Mouse (Mus musculus): ENCODE results near the gene Bcor. TPM values are rescaled to one million over a fixed set of nuclear protein-coding genes. Genes with fewer than 3 reads are reported as not detected.

The Bcor gene
- polyA plus RNA-seq, 1 experiment from 2014 or later, result 11.7 TPM

DNA sequence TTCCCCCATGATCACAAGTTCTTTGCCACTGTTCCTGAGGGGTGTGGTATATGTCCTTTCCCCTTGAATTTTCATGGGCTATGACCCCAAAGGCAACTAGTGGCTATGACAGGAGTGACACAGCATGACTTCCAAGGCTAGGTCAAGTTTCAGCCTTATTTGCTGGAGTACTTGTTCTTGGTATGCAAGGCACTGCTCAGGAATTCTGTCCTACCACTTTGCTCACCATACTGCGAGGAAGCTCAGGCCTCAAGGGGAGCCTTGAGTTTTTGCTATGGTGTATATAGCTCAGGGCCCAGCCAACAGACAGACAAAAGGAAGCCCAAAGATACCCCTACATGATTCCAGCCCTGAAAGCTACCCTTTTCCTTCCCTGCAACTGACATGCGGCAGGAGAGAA lies 13.9 kb downstream of the Bcor start:
- no peak for ATAC-seq (replicated peaks; ENCODE audit: insufficient number of reproducible peaks, insufficient read depth, low FRiP score, low read depth)
- H3K27ac ChIP-seq, result no peak overlapping the region
- no peaks in the 10 kb centered on the region for H3K36me3 ChIP-seq
- H3K27me3 ChIP-seq, result peaks cover 21% of the 10 kb centered on the region
- 57% methylated on average over 2 of the region's 2 CpGs for WGBS
- H3K4me3 ChIP-seq, result no peak overlapping the region
- no peak overlapping the region for H3K4me2 ChIP-seq
- H3K9ac ChIP-seq, result no peak overlapping the region
- no peaks in the 10 kb centered on the region for H3K9me3 ChIP-seq (replicated peaks)
- H3K4me1 ChIP-seq (replicated peaks), result peaks cover 12% of the 10 kb centered on the region

GRCm38 (mm10) chrX:12142832-12143231 lies 17.3 kb downstream of the Bcor start:
- no peak overlapping the region for H3K4me3 ChIP-seq
- peaks cover 8% of the 10 kb centered on the region for H3K4me1 ChIP-seq (replicated peaks)
- ATAC-seq (replicated peaks; ENCODE audit: insufficient number of reproducible peaks, insufficient read depth, low FRiP score, low read depth), result no peak
- 57% methylated on average over 5 of the region's 5 CpGs for WGBS
- H3K36me3 ChIP-seq, result no peaks in the 10 kb centered on the region
- peaks cover 37% of the 10 kb centered on the region for H3K27me3 ChIP-seq
- H3K9ac ChIP-seq, result no peak overlapping the region
- H3K27ac ChIP-seq, result no peak overlapping the region
- H3K4me2 ChIP-seq, result no peak overlapping the region
- H3K9me3 ChIP-seq (replicated peaks), result no peaks in the 10 kb centered on the region

DNA sequence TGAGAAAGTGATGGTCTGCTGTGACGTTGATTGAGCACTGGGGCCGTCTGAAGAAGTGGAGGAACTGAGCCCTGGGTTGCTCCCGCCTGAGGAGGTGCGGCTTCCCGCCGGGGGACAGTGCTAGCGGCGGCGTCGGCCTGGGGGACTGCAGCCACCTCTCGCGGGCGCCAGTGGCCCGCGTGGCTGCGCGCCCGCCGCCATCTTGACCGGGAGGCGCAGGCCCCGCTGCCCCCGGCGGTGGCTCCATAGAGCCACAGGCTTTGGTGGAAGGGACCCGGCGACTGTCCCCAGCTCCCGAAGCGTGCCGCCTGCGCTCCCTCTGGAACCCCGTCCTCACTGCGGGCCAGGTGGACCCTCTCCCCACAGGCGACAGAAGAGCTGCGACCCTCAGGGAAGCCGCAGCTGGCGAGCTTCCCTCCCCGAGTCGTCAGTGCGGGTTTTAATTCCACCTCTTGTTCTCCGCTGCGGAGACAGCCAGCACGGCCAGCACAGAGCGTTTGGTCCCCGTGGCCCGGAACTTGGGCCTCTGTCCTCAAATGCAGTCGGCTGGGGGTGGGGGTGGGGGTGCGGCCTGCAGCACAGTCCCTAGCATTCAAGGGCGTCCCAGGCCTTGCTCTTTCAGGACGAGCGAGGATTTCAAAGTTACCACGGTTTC lies 19.9 kb downstream of the Bcor start:
- Histone ChIP-seq H3K4me2 (peak overlapping the region; percentile 77), H3K9me3 (replicated peaks) (no peaks in the 10 kb centered on the region), H3K36me3 (no peaks in the 10 kb centered on the region), H3K27me3 (peaks cover 58% of the 10 kb centered on the region), H3K27ac (peak overlapping the region; percentile 62), H3K4me3 (peak overlapping the region; percentile 45), H3K4me1 (replicated peaks) (peaks cover 15% of the 10 kb centered on the region), H3K9ac (peak overlapping the region; percentile 52)
- ATAC-seq (replicated peaks; ENCODE audit: insufficient number of reproducible peaks, insufficient read depth, low FRiP score, low read depth), result no peak
- WGBS, result 7% methylated on average over 38 of the region's 51 CpGs

- no peak overlapping the region for H3K4me2 ChIP-seq
- H3K9ac ChIP-seq, result no peak overlapping the region
- ATAC-seq (replicated peaks; ENCODE audit: insufficient number of reproducible peaks, insufficient read depth, low FRiP score, low read depth), result no peak
- H3K4me1 ChIP-seq (replicated peaks), result peaks cover 32% of the 10 kb centered on the region
- WGBS, result 37% methylated on average over 7 of the region's 7 CpGs
- no peak overlapping the region for H3K27ac ChIP-seq
- no peak overlapping the region for H3K4me3 ChIP-seq
- H3K27me3 ChIP-seq, result peaks cover 69% of the 10 kb centered on the region
- H3K9me3 ChIP-seq (replicated peaks), result no peaks in the 10 kb centered on the region
- no peaks in the 10 kb centered on the region for H3K36me3 ChIP-seq
Observed at GRCm38 (mm10) chrX:12138266-12138665, 21.9 kb downstream of the Bcor start.

GRCm38 (mm10) chrX:12137121-12137521 lies 23.0 kb downstream of the Bcor start:
- peak overlapping the region; percentile 50 for H3K9ac ChIP-seq
- H3K27ac ChIP-seq, result peak overlapping the region; percentile 90
- peak overlapping the region; percentile 48 for H3K4me3 ChIP-seq
- peaks cover 70% of the 10 kb centered on the region for H3K27me3 ChIP-seq
- WGBS, result 8% methylated on average over 25 of the region's 25 CpGs
- ATAC-seq (replicated peaks; ENCODE audit: insufficient number of reproducible peaks, insufficient read depth, low FRiP score, low read depth), result no peak
- H3K4me2 ChIP-seq, result peak overlapping the region; percentile 77
- peaks cover 34% of the 10 kb centered on the region for H3K4me1 ChIP-seq (replicated peaks)
- no peaks in the 10 kb centered on the region for H3K9me3 ChIP-seq (replicated peaks)
- no peaks in the 10 kb centered on the region for H3K36me3 ChIP-seq

DNA sequence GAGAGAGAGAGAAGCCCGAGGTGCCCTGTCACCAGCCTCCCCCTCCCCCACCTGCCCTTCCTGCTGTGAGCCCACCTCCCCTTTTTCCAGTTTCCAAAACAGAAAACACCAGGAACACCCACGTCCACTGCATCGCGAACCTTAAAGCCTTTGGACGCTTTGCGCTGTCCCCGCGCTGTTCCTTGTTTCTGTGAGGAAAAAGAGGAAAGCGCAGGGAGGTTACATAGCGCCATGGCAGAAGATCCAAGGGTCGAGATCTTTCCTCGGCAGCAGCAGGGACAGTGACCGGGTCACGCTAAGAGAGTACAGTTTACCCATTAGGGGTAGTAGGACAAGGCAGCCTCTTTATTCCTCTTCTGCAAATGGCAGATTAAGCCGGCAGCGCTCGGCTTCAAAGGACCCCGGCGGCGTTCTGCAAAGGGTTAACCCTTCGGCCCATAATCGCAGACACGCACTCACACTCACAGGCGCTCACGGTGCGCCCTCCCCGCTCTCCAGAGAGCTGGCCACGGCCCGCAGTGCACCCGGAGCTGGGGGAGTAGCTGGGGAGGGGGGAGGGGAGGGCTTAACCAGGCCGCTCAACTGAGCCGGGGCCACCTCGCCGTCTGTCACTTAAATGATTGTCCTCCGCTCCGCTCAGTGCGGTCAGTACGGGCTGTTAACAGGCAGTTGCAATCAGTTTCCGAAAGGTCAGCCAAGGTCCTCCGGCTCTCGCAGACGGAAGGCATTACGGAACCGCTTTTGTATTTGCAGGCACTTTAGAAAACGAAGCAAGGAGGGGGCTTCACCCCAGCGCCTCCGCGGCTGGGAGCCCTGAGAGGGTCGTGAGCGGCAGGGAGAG lies 23.7 kb downstream of the Bcor start:
- peak overlapping the region; percentile 77 for H3K4me2 ChIP-seq
- H3K27ac ChIP-seq, result peak overlapping the region; percentile 90
- peaks cover 75% of the 10 kb centered on the region for H3K27me3 ChIP-seq
- peaks cover 34% of the 10 kb centered on the region for H3K4me1 ChIP-seq (replicated peaks)
- WGBS, result 1% methylated on average over 49 of the region's 50 CpGs
- peak; percentile 36 for ATAC-seq (replicated peaks; ENCODE audit: insufficient number of reproducible peaks, insufficient read depth, low FRiP score, low read depth)
- peak overlapping the region; percentile 48 for H3K4me3 ChIP-seq
- H3K9ac ChIP-seq, result peak overlapping the region; percentile 50
- H3K9me3 ChIP-seq (replicated peaks), result no peaks in the 10 kb centered on the region
- H3K36me3 ChIP-seq, result no peaks in the 10 kb centered on the region

- Histone ChIP-seq H3K27me3 (peaks cover 84% of the 10 kb centered on the region), H3K27ac (peak overlapping the region; percentile 90), H3K4me3 (peak overlapping the region; percentile 48), H3K9ac (peak overlapping the region; percentile 54), H3K9me3 (replicated peaks) (no peaks in the 10 kb centered on the region), H3K4me1 (replicated peaks) (peaks cover 35% of the 10 kb centered on the region), H3K36me3 (no peaks in the 10 kb centered on the region), H3K4me2 (peak overlapping the region; percentile 77)
- WGBS, result 2% methylated on average over 39 of the region's 75 CpGs
- ATAC-seq (replicated peaks; ENCODE audit: insufficient number of reproducible peaks, insufficient read depth, low FRiP score, low read depth), result peak; percentile 23; the same call in 1 of the 2 replicates
Observed at GRCm38 (mm10) chrX:12135121-12136111, 24.7 kb downstream of the Bcor start.

DNA sequence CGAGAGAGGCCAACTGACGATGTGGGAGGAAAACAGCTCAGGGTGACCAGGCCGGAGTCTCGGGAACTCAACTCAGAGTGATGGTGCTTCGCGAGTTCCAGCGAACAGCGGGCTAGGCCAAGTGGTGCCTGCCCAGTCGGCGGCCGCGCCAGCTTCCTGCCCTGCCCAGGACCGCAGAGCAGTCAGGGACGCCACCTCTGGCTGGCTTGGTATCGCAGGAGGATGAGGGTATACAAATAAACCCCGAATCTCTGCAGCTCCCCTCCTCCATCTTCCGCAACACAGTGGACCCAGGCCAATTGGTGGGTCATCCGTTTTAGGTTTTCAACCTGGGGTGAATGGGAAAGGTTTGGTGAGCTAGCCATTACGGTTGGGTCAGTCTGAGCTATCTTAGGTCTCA lies 25.6 kb downstream of the Bcor start:
- H3K4me1 ChIP-seq (replicated peaks), result peaks cover 37% of the 10 kb centered on the region
- no peaks in the 10 kb centered on the region for H3K36me3 ChIP-seq
- peak overlapping the region; percentile 48 for H3K4me3 ChIP-seq
- 5% methylated on average over 19 of the region's 19 CpGs for WGBS
- H3K9me3 ChIP-seq (replicated peaks), result no peaks in the 10 kb centered on the region
- H3K9ac ChIP-seq, result no peak overlapping the region
- H3K4me2 ChIP-seq, result peak overlapping the region; percentile 77
- H3K27me3 ChIP-seq, result peaks cover 84% of the 10 kb centered on the region
- H3K27ac ChIP-seq, result peak overlapping the region; percentile 90
- peak; percentile 25; the same call in 1 of the 2 replicates for ATAC-seq (replicated peaks; ENCODE audit: insufficient number of reproducible peaks, insufficient read depth, low FRiP score, low read depth)

GRCm38 (mm10) chrX:12133836-12134431 lies 26.2 kb downstream of the Bcor start:
- peak overlapping the region; percentile 90 for H3K27ac ChIP-seq
- H3K36me3 ChIP-seq, result no peaks in the 10 kb centered on the region
- no peak for ATAC-seq (replicated peaks; ENCODE audit: insufficient number of reproducible peaks, insufficient read depth, low FRiP score, low read depth)
- peak overlapping the region; percentile 48 for H3K4me3 ChIP-seq
- 9% methylated on average over 16 of the region's 21 CpGs for WGBS
- peak overlapping the region; percentile 40; the same call in 1 of the 2 replicates for H3K9ac ChIP-seq
- H3K27me3 ChIP-seq, result peaks cover 86% of the 10 kb centered on the region
- no peaks in the 10 kb centered on the region for H3K9me3 ChIP-seq (replicated peaks)
- peaks cover 43% of the 10 kb centered on the region for H3K4me1 ChIP-seq (replicated peaks)
- peak overlapping the region; percentile 77 for H3K4me2 ChIP-seq

DNA sequence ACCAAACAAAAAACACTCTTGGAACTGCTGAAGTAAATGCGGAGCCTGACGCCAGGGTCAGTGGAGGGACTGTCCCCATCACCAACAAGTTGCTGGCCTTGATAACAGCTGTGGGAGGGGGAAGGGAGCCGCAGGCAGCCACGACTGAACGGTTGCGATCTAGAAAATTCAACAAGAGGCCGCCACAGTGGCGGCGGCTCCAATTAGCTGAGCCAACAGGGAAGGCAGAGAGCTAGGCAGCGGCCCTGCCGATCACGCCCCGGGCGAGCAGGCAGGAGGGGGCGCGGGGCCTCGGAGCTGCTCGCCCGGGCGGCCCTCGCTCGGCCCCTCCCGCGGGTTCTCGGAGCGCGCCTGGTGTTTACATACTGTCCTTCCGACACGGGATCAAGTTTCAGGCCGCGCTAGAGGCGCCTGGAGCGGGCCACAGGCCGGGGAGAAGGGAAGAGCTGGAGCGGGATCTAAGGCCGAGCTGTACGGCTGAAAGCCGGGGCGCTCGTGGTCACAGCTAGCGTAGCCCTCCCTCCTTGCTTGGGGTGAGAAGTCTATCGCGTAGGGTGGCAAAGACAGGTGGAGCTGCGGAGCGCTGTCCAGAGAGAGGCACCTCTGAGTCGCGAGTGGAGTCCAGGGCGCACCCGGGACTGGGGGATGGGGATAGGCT lies 26.8 kb downstream of the Bcor start:
- Histone ChIP-seq H3K36me3 (no peaks in the 10 kb centered on the region), H3K4me1 (replicated peaks) (peaks cover 45% of the 10 kb centered on the region), H3K9ac (peak overlapping the region; percentile 40; the same call in 1 of the 2 replicates), H3K9me3 (replicated peaks) (no peaks in the 10 kb centered on the region), H3K4me3 (peak overlapping the region; percentile 48), H3K4me2 (peak overlapping the region; percentile 77), H3K27me3 (peaks cover 87% of the 10 kb centered on the region), H3K27ac (peak overlapping the region; percentile 90)
- 1% methylated on average over 46 of the region's 49 CpGs for WGBS
- ATAC-seq (replicated peaks; ENCODE audit: insufficient number of reproducible peaks, insufficient read depth, low FRiP score, low read depth), result peak; percentile 24

Data from heart, embryonic 15.5 days (tissue).